Mouse (Mus musculus): ENCODE data around the gene Olfml3.
A peak's percentile ranks its signal among the peaks of the same experiment; 100 is the strongest.

DNA sequence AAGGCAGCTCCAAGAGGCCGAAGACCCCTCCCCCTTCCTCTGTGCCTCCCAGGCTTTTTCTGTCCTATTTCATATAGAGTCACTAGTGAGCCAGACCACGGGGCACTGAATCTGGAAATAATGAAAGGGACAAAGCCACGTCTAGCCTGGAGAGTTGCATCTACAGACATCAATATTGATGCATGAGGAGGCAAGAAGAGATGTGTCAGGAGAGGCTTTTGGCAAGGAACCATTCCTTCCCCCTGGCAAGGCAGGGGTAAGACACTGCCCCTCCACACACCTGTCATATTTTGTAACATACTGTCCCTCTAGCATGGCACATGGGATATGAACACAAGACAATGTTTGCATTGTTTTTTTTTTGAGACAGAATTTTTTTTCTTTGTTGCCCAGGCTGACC lies 11.2 kb downstream of the Olfml3 start:
- TF ChIP-seq POLR2A (IDR thresholded peaks at IDR 0.05; ENCODE audit: insufficient read length, low read depth) (no peak), TCF3 (IDR thresholded peaks at IDR 0.05; ENCODE audit: insufficient read length, low read depth) (no peak), CEBPB (IDR thresholded peaks at IDR 0.05; ENCODE audit: insufficient read depth, poor library complexity, severe bottlenecking) (no peak), E2F4 (IDR thresholded peaks at IDR 0.05; ENCODE audit: insufficient read depth) (no peak), MAX (IDR thresholded peaks at IDR 0.05; ENCODE audit: low read depth) (no peak), REST (IDR thresholded peaks at IDR 0.05; ENCODE audit: insufficient read depth, insufficient read length) (no peak), TCF12 (IDR thresholded peaks at IDR 0.05; ENCODE audit: insufficient read depth, poor library complexity, severe bottlenecking) (no peak), SRF (IDR thresholded peaks at IDR 0.05; ENCODE audit: control insufficient read depth, insufficient read length, low read depth) (no peak), POLR2AphosphoS2 (IDR thresholded peaks at IDR 0.05; ENCODE audit: insufficient read length, low read depth) (no peak), MYOD1 (IDR thresholded peaks at IDR 0.05; ENCODE audit: control insufficient read depth in 1 of 3, insufficient read length in 2 of 3, low read depth in 2 of 3) (peak in 2 of 3 experiments; percentile 71 to 80), USF1 (IDR thresholded peaks at IDR 0.05; ENCODE audit: low read depth) (no peak)
